Mouse (Mus musculus) limb, embryonic 14.5 days (tissue): ENCODE measurements at regions not wholly inside any gene's neighbourhood (a gene's known extent, or its start where the extent isn't known, plus 50 kb on each side); places are given as distances from the start of the nearest gene placed in this dataset.
A peak's percentile ranks its signal among the peaks of the same experiment; 100 is the strongest.
"Not testable (repeated sequence)": the region's sequence is repeated elsewhere in the genome, so short reads cannot be mapped to it uniquely, and the experiment has no call there.

Experiments used
- ATAC-seq: fragments of 200-750 bp; cut with Nextera tagmentation; 2 replicates; pipeline ENCODE4 v1.8.0; 2017; ENCODE audit warnings: low read depth, moderate number of reproducible peaks, moderate TSS enrichment; ENCODE audit not compliant: low FRiP score
- DNase-seq: peaks from one replicate; pipeline ENCODE4 v3.0.0-alpha.2; 2015; ENCODE audit warnings: low spot score
- H3K27ac ChIP-seq: fragments of 300-500 bp; sonication (generic); replicated peaks from 2 replicates; pipeline ENCODE4 v1.5.1; 2014; ENCODE audit warnings: low read depth, mild to moderate bottlenecking, low read length, moderate library complexity, mixed read lengths
- H3K27me3 ChIP-seq: fragments of 300-500 bp; sonication (generic); 2 replicates; pipeline ENCODE4 v1.6.1; 2014; ENCODE audit warnings: low read length, mixed read lengths; ENCODE audit not compliant: control insufficient read depth, insufficient read depth
- H3K36me3 ChIP-seq: fragments of 300-500 bp; sonication (generic); 2 replicates; pipeline ENCODE4 v1.6.1; 2014; ENCODE audit warnings: mild to moderate bottlenecking, low read length, moderate library complexity, mixed read lengths; ENCODE audit not compliant: control insufficient read depth, insufficient read depth
- H3K4me1 ChIP-seq: fragments of 300-500 bp; sonication (generic); 2 replicates; pipeline ENCODE4 v1.6.1; 2014; ENCODE audit warnings: antibody characterized with exemption, low read length, mixed read lengths; ENCODE audit not compliant: control insufficient read depth, insufficient read depth
- H3K4me2 ChIP-seq: fragments of 300-500 bp; sonication (generic); replicated peaks from 2 replicates; pipeline ENCODE4 v1.6.1; 2014; ENCODE audit warnings: low read depth, mild to moderate bottlenecking, low read length, moderate library complexity; ENCODE audit not compliant: severe bottlenecking
- H3K4me3 ChIP-seq: fragments of 300-500 bp; sonication (generic); replicated peaks from 2 replicates; pipeline ENCODE4 v1.5.1; 2014; ENCODE audit warnings: low read length
- H3K9ac ChIP-seq: fragments of 300-500 bp; sonication (generic); 2 replicates; pipeline ENCODE4 v1.6.1; 2014; ENCODE audit warnings: mild to moderate bottlenecking, low read depth, low read length, moderate library complexity; ENCODE audit not compliant: severe bottlenecking
- H3K9me3 ChIP-seq: fragments of 300-500 bp; sonication (generic); 2 replicates; pipeline ENCODE4 v1.6.1; 2016; ENCODE audit warnings: low read length; ENCODE audit not compliant: control insufficient read depth
- POLR2A ChIP-seq: fragments of 200-500 bp; IDR thresholded peaks from 2 replicates; pipeline ENCODE4 v1.8.0; 2012; ENCODE audit warnings: inconsistent platforms, mild to moderate bottlenecking, moderate library complexity, borderline replicate concordance; ENCODE audit not compliant: insufficient read depth, insufficient read length; ENCODE audit errors: extremely low read depth
- WGBS: fragments of 180-500 bp; shearing (Covaris S2); extraction: QIAGEN DNeasy Blood & Tissue Kit; methylation state at CpG from one replicate; pipeline ENCODE4 v1.1.7; 2014; 5-methylcytosine and 5-hydroxymethylcytosine counted together

DNA sequence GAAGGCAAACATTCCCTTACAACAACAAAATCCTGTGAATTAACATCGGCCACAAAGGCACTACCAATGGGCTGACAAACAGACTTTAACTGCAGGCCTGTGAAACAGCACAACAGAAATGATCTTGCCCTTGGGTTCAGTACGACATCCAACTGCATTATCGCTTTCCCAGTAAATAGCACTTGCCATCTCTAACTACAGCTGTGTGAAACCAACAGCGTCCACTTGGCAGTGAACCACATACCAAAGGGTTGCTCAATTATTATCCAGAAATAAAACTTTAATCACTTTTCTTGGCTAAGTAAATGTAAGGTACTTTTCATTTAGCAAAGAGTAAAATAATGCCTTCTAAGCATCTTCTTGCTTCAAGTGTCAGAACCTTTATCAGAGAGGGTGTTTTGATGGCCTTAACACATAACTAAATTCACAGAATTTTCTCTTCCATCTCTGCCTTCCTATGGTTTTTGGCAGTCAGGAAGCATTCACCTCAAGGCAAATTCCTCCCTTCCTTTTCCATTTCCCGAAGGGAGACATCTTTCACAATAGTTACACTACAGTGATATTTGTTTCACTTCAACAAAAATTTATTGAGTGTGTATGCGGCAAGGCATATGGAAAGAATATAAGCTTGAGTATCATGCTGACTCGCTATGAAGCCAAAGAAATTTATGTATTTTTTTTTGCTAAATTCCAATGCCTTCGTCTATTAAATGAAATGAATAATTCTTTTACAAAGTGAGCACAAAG lies 178.9 kb upstream of the Mpdz start:
- 59% methylated on average over 8 of the region's 8 CpGs for WGBS
- H3K9ac ChIP-seq: no peak overlapping the region
- ATAC-seq: no peak; the same call in 1 of the 2 replicates
- no peak overlapping the region for H3K4me2 ChIP-seq
- no peaks in the 10 kb centered on the region for H3K9me3 ChIP-seq
- TF ChIP-seq POLR2A: no peak
- no peaks in the 10 kb centered on the region for H3K36me3 ChIP-seq
- peak; percentile 57 for DNase-seq
- no peaks in the 10 kb centered on the region for H3K27me3 ChIP-seq
- no peak overlapping the region for H3K4me3 ChIP-seq
- H3K4me1 ChIP-seq: 0 out of 2 replicates have a peak, but pooled peaks cover 2% of the 10 kb centered on the region
- H3K27ac ChIP-seq: no peak overlapping the region

DNA sequence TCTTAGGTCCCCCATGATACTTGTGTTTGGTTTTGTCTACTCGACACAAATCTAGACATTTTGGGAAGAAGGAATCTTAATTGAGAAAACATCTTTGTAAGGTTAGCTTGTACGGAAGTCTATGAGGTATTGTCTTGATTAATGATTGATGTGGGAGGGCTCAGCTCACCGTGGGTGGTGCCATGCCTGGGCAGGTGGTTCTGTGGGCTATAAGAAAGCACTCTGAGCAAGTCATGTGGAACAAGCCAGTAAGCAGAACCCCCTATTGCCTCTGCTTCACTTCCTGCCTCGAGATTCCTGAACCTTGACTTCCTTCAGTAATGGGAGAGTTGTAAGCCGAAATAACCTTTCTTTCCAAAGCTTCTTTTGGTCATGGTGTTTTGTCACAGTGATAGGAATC lies 174.6 kb upstream of the Mpdz start:
- no peak for DNase-seq
- Histone ChIP-seq H3K36me3 (no peaks in the 10 kb centered on the region), H3K9ac (no peak overlapping the region), H3K4me2 (no peak overlapping the region), H3K4me3 (no peak overlapping the region), H3K9me3 (no peaks in the 10 kb centered on the region), H3K27me3 (no peaks in the 10 kb centered on the region), H3K4me1 (0 out of 2 replicates have a peak, but pooled peaks cover 2% of the 10 kb centered on the region), H3K27ac (no peak overlapping the region)
- no peak for ATAC-seq
- WGBS: 63% methylated on average over 5 of the region's 5 CpGs
- no peak for TF ChIP-seq POLR2A

DNA sequence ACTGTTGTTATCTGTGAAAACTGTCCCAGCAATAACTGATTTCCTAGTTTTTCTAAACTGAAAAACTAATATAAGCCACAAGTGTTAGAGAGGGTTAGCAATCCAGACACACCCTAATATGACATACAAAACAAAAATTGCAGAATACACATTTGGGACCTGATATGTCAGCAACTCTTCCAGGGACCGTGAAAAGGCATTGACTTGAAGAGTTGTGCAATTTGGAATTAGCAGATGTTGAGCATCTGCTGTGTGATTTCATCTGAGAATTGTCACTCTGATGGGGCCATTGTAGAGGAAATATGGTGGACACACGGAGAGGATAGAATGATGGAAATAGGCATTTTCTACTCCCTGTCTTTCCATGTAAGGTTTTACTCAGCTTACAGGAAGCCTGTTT lies 168.6 kb upstream of the Mpdz start:
- ATAC-seq: no peak
- Histone ChIP-seq H3K27me3 (no peaks in the 10 kb centered on the region), H3K4me3 (no peak overlapping the region), H3K4me2 (no peak overlapping the region), H3K9me3 (no peaks in the 10 kb centered on the region), H3K9ac (no peak overlapping the region), H3K27ac (no peak overlapping the region), H3K36me3 (no peaks in the 10 kb centered on the region), H3K4me1 (no peaks in the 10 kb centered on the region)
- DNase-seq: no peak
- TF ChIP-seq POLR2A: no peak
- 81% methylated on average over 2 of the region's 2 CpGs for WGBS

DNA sequence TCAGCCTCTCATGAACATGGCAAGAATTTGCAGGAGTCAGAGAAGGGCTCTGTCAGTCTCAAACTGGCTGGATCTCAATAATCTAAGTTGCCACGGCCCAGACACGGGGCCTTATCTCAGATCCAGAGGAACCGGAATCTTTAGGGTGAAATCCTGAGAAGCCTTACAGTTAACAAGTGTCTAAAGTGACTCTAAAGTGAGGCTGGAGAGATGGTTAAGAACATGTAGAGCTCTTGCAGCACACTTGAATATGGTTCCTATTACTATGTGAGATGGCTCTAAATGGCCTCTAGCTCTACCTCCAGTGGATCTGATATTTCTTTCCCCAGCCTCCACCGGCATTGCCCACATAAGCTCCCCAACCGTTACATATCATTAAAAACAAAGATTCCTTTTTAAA lies 157.8 kb upstream of the Mpdz start:
- Histone ChIP-seq H3K27ac (no peak overlapping the region), H3K4me3 (no peak overlapping the region), H3K27me3 (no peaks in the 10 kb centered on the region), H3K36me3 (no peaks in the 10 kb centered on the region), H3K9ac (no peak overlapping the region), H3K4me1 (no peaks in the 10 kb centered on the region), H3K9me3 (no peaks in the 10 kb centered on the region), H3K4me2 (no peak overlapping the region)
- DNase-seq (no peak), ATAC-seq (no peak)
- 91% methylated on average over 5 of the region's 5 CpGs for WGBS
- TF ChIP-seq POLR2A: no peak

DNA sequence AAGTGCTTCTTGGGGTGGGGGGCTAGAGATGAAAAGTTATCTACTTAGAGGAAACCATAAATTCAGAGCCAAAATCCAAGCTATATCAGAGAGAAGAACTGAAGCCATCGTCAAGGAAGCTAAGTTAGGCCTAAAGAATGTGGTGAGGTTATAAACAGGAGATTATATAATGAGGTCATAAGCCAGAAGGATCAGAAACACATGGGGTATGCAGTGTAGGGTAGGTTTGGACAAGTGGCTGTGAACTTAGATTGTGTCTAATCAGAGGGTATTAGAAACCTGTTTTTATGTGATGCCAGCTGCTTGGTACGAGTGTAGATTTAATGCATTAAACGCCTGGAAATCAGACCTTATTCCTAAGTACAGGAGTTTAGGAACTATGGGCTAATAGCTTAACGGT lies 154.8 kb upstream of the Mpdz start:
- no peaks in the 10 kb centered on the region for H3K4me1 ChIP-seq
- H3K9ac ChIP-seq: no peak overlapping the region
- no peaks in the 10 kb centered on the region for H3K9me3 ChIP-seq
- no peak for TF ChIP-seq POLR2A
- H3K4me2 ChIP-seq: no peak overlapping the region
- no peak overlapping the region for H3K27ac ChIP-seq
- no peak for DNase-seq
- peak; percentile 71; the same call in 1 of the 2 replicates for ATAC-seq
- H3K36me3 ChIP-seq: no peaks in the 10 kb centered on the region
- H3K27me3 ChIP-seq: no peaks in the 10 kb centered on the region
- H3K4me3 ChIP-seq: no peak overlapping the region
- 41% methylated on average over 4 of the region's 4 CpGs for WGBS

DNA sequence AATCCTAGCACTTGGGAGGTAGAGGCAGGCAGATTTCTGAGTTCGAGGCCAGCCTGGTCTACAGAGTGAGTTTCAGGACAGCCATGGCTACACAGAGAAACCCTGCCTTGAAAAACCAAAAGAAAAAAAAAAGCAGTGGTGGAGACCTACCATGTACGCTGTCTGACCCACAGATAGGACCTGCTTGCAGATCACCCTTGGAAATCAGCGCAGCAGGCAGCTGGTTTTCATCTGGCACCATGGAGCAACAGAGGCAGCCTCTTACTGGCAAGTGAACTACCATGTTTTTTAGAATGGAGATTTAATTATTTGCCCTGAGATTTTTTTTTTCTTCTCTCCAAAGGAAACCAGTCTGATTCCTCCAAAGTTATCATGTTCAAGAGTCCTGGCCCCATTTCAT lies 150.8 kb upstream of the Mpdz start:
- not testable (repeated sequence) for H3K4me2 ChIP-seq, H3K9ac ChIP-seq, H3K9me3 ChIP-seq, H3K27me3 ChIP-seq, H3K36me3 ChIP-seq, H3K27ac ChIP-seq, H3K4me1 ChIP-seq, DNase-seq, ATAC-seq, H3K4me3 ChIP-seq
- 85% methylated on average over 3 of the region's 3 CpGs for WGBS
